Mouse (Mus musculus): ENCODE data around the gene Ilf2. TPM values are rescaled to one million over a fixed set of nuclear protein-coding genes. Genes with fewer than 3 reads are reported as not detected.

The Ilf2 gene
- total RNA-seq (2022) = 10 to 100 TPM; 84.2 to 89.7 (median 87.4) TPM

DNA sequence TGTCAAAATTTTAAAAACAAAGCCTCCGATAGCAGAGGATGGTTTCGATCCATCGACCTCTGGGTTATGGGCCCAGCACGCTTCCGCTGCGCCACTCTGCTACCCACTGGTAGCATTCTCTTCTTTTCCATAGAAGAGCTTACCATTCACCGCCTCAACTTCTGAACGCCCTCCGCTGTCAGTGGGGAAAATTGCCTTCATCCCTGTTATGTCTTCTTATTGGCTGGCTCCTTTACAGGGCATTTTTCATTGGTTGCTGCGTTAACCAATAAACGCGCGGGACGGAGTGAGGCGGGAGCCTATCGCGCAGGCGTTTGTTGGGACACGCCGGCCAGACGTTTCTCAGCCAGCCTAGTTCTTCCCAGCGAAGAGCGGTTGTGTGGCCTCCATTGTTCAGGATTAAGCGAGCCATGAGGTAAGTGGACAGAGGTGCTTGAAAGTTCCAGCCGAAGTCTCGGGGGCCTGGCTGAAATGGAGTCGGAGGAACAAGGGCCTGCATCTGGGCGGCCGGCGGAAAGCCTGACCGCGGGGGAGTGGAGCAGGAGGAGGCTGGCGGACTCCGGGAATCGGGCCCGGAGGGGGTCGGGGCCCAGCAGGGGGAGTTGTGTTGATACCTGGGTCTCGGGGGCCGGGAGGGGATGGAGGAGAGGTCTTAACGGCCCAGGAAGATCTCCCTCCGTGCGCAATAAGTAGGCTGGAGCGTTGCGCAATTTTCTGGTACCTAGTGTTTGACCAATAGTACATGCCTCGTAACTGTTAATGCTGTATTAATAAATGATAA lies at the start of gene Ilf2:
TSS of gene Ilf2 (plus strand) at position 296 of the 781 bp plus-strand sequence.
- DNase-seq (ENCODE audit: low spot score in 2 of 2) = peak; percentile 97

DNA sequence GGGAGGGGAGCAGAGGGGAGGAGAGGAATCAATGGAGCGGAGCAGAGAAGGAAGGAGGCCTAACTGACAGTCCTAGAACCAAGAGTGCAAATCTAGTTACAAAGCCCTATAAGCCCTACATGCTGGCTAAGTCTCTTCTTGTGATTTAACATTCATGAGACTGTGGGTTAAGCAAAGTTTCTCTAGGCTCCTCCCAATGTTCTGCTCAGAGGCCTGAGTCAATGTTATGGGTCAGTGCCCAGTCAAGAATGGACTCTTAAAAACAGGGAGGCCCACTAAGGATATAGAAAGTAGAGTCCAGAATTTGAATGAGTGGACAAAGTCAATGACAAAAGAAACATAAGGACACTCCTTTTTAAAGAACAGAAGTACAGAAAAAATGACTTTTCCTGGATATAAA lies 48.4 kb upstream of the Ilf2 start:
- DNase-seq (ENCODE audit: low spot score in 2 of 2) = no peak

GRCm38 (mm10) chr3:90428186-90428585 lies 47.7 kb upstream of the Ilf2 start:
- no peak for DNase-seq (ENCODE audit: low spot score in 2 of 2)

GRCm38 (mm10) chr3:90429576-90429975 lies 46.4 kb upstream of the Ilf2 start:
- DNase-seq (ENCODE audit: low spot score in 2 of 2) = no peak

DNA sequence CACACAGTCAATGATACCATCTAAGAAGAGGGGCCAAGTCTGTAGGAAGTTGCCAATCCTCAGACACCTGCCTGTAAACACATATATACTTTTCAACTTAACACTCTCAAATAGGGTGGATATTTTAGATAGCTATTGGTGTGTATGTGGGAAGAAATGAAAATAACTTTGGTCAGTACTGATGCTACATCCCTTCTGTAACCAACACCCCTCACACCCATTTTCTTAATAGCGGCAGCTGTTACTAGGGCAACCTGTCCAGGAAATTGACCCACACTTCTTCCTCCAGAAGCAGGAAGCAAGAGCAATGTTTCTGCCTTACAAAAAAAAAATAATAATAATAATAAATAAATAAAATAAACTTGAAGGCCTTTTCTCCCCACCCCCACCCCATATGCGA lies 43.6 kb upstream of the Ilf2 start:
- DNase-seq (ENCODE audit: low spot score in 2 of 2) = no peak

- peak; percentile 48 to 53 for DNase-seq (ENCODE audit: low spot score in 2 of 2)
Measured at GRCm38 (mm10) chr3:90432811-90433219, 43.1 kb upstream of the Ilf2 start.

- peak; percentile 100 for DNase-seq (ENCODE audit: low spot score in 2 of 2)
Measured at GRCm38 (mm10) chr3:90433381-90434020, 42.4 kb upstream of the Ilf2 start, which contains the start of gene Ints3. TSS of gene Ints3 (minus strand) at chr3:90433622.

- DNase-seq (ENCODE audit: low spot score in 2 of 2) = no peak
Measured at GRCm38 (mm10) chr3:90434073-90434730, 41.7 kb upstream of the Ilf2 start.

DNA sequence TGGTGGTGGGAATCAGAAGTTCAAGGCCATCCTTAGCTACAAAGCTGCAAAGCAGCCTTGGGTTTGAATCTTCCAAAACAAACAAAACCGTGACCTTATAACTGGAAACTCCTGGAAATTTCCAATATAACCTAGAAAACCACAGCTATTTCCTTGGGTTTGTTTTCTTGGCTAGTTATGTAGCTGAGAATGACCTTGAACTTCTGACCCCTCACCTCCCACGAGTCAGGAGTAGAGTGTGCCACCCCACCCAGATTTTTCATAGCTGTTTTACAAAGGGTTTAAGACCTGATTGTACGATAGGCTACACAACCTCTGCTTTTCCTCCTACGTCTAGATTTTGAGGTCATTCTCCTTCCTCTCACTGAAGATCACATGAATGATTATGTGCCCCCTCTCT lies 38.8 kb upstream of the Ilf2 start:
- DNase-seq (ENCODE audit: low spot score in 2 of 2) = no peak

DNA sequence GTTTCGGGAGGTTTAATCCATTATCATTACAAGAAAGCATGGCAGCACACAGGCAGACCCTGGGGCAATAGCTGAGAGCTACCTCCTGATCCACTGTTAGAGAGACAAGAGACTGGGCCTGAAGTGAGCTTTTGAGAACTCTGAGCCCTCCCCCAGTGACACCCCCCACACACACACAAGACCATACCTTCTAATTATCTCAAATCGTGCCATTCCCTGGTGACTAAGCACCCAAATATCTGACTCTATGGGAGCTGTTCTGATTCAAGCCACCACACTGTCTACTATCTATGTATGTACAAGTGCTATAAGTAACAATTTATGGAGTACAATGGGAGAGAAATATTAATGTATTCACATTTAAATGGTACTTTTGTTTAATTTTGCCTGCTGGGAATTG lies 35.2 kb upstream of the Ilf2 start:
- DNase-seq (ENCODE audit: low spot score in 2 of 2) = no peak

DNA sequence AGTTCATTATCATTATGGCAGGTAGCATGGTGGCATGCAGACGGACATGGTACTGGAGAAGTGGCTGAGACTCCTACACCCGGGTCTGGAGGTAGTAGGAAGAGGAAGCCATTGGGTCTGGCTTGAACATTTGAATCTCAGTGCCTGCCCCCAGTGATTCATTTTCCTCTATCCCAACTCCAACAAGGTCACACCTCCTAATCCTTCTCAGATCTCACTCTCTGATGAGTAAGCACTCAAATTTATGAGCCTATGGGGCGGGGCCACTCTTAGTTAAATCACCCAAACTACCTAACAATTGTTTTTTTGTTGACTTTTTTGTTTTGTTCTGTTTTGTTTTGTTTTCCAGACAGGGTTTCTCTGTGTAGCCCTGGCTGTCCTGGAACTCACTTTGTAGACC lies 31.9 kb upstream of the Ilf2 start:
- DNase-seq (ENCODE audit: low spot score in 2 of 2) = no peak

DNA sequence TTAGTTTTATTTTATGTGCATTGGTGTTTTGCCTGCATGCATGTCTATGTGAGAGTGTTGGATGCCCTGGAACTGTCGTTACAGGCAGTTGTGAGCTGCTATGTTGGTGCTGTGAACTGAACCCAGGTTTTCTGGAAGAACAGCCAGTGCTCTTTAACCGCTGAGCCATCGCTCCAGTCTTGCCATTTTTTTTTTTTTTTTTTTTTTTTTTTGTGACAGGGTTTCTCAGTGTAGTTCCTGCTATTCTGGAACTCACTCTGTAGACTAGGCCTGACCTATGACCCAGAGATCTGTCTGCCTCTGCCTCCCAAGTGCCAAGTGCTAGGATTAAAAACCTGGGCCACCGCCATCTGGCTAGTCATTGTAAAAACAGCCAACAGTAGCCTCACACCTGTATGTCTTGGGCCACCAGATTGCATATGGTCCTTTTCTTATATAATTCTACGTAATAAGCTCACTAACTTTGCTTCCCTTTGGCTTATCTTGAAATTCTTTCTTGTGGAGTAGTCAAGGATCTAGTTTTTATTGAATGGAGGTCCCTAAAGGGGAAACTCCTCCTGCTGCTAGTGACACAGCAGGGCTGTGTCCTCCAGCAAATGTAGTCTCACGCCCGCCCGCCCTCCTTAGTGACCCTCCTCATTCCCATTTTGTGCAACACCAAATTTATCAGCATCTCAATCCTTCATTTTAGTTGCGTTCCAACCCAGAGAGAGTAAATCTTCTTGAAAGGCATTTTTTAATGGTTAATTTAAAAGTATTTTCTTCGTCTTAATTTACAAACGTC lies 30.3 kb upstream of the Ilf2 start:
- no peak for DNase-seq (ENCODE audit: low spot score in 2 of 2)

DNA sequence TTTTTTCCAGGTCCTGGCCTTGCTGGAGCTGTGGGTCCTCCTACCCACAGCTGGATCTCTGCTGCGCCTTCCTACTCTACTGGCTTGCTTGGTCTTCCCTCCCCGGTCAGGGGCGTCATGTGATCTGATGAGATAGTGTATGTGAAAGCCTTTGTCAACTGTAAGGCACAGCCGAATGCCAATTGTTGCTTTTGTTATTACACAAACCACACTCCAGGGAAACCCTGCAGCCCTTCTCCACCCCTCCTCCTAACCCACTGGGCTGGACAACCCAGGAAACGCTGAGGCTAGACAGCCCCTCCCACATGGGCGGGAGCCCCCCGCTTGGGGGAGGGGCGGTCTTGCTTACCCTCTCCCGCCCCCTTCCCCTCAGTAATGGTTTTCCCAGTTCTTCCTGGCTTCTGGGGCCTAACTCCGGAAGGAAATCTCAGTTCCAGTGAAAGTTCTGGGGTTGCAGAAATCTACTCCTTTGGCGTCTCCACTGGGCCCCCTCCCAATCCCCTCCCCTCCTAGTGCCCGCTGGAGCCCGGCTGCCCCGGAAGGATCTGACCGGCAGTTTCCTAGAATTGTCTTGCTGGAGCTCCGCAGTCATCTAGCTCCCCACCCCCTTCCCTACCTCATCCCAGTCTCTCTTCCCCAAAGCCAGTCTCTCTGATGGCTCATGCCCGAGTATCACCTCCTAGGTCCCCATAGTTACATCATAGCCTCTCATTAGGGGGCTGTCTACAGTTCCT lies 29.4 kb upstream of the Ilf2 start:
- peak; percentile 62 to 73 for DNase-seq (ENCODE audit: low spot score in 2 of 2)

- DNase-seq (ENCODE audit: low spot score in 2 of 2) = no peak
Measured at GRCm38 (mm10) chr3:90447123-90447494, 28.8 kb upstream of the Ilf2 start.

DNA sequence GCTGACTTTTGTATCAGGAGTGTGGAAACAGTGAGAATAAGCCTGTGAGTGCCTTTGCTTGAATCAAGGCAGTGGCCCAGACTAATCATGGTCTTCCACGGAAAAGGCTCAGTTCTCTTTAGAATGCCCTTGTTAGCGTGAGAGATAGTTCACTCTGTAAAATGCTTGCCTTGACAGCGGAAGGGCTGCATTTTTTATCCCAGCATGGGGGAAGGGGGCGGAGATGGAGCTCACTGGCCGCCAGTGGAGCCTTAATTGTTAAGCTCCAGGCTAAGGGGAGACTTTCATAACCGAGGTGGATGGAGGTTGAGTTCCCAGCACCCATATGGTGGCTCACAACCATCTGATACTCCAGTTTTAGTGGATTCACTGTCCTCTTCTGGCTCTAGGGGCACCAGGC lies 27.3 kb upstream of the Ilf2 start:
- no peak for DNase-seq (ENCODE audit: low spot score in 2 of 2)

DNA sequence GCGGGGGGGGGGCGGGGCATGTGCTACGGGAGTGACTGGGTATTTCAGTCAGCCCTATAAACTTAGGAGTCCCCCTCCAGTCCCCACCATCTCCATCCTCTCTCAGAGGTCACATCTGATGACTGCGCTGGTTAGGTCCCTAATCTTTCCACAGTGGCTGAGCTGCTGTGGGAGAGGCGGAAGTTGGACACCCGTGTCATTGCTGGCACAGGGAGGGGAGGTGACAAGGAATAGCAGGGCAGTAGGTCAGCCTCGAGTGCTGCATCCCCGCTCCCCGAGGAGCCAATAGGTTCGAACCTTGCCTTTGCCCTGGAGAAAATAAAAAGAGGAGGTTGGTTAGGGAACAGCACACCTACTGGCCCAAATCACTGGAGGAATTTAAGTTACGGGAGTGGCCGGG lies 25.1 kb upstream of the Ilf2 start:
- no peak for DNase-seq (ENCODE audit: low spot score in 2 of 2)

GRCm38 (mm10) chr3:90451396-90452095 lies 24.4 kb upstream of the Ilf2 start:
- peak; percentile 47 to 53 for DNase-seq (ENCODE audit: low spot score in 2 of 2)

- no peak for DNase-seq (ENCODE audit: low spot score in 2 of 2)
Measured at GRCm38 (mm10) chr3:90454931-90455330, 21.0 kb upstream of the Ilf2 start.

- DNase-seq (ENCODE audit: low spot score in 2 of 2) = no peak
Measured at GRCm38 (mm10) chr3:90459727-90460126, 16.2 kb upstream of the Ilf2 start.

- no peak for DNase-seq (ENCODE audit: low spot score in 2 of 2)
Measured at GRCm38 (mm10) chr3:90460315-90460714, 15.6 kb upstream of the Ilf2 start.
